Mouse (Mus musculus) cerebellum, postnatal 25 days (tissue): ENCODE measurements around the gene Med19.
"Not testable (repeated sequence)": the region's sequence is repeated elsewhere in the genome, so short reads cannot be mapped to it uniquely, and the experiment has no call there.

Experiments
- DNase-seq, 2 experiments: peaks; one replicate each; pipeline ENCODE4 v3.0.0; 2021; ENCODE audit warnings: mixed read lengths in 2 of 2

Med19 gene

DNA sequence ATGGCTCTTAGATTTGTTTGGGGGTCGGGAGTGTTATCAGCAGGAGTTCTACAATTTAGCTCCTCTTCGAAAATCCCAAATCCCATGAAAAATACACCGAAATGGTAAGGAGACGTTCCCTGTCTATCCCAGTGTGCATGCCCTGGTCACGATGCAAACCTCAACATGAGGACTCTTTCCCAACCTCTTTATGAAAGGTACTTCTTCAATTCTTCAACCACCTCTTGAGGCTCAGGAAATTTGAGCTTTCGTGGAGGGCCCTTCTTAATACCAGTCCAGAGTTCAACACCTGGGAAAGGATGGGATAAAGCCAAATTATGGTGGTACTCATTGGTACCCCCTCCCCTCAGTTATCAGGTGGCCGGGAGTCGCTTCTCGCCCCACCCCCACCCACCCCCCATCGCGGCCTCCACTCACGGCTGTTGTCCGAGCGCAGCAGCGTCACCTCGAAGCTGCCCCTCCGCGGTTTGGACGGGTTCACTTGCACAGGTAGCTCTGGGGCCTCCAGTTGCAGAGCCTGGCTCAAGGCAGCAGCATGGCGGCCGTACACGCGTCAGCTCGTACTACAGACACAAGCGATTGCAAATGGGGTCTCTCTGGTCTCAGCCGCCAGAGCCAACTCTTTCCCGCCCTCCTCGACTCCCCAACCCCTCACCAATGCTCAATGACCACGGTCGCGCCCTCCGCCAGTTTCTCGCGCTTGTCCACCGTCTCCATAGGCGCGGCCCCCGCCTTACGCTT is 8.2 kb upstream of the Med19 start:
- peak in 1 of 2 experiments; percentile 66 for DNase-seq

DNA sequence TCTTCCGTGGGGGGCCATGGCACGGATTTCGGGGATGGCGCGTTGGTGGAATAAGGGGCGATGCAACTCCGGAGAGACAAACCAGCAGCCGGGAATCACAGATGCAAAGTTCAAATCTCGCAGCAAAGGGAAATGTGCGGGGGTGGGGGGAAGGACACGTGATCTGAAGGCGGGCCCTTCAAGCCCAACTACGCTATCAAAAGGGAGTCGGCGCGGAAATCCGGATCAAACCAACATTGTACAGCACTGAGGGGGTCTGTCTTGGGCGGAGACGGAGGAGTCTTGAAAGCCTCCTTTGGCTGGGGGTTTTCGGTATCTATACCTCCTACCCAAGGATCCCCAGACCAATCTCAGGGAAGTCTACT is 7.7 kb upstream of the Med19 start, which contains the start of gene Selenoh:
TSS of gene Selenoh (minus strand) at position 202 of the 365 bp plus-strand sequence.
- DNase-seq, result peak; percentile 82 to 89

DNA sequence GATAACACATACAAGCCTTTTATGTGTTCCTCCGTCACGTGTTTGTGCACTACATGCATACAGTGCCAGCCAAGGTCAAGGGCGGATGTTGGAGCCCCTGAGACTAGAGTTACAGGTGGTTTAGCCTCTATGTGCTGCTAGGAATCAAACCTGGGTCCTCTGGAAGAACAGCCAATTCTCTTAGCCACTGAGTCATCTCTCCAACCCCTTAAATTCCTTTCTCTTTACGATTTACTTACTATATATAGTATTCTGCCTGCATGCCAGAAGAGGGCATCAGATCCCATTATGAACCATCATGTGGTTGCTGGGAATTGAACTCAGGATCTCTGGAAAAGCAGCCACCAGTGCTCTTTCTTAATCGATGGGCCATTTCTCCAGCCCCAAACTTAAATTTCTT is 6.7 kb upstream of the Med19 start:
- DNase-seq, result not testable (repeated sequence)

DNA sequence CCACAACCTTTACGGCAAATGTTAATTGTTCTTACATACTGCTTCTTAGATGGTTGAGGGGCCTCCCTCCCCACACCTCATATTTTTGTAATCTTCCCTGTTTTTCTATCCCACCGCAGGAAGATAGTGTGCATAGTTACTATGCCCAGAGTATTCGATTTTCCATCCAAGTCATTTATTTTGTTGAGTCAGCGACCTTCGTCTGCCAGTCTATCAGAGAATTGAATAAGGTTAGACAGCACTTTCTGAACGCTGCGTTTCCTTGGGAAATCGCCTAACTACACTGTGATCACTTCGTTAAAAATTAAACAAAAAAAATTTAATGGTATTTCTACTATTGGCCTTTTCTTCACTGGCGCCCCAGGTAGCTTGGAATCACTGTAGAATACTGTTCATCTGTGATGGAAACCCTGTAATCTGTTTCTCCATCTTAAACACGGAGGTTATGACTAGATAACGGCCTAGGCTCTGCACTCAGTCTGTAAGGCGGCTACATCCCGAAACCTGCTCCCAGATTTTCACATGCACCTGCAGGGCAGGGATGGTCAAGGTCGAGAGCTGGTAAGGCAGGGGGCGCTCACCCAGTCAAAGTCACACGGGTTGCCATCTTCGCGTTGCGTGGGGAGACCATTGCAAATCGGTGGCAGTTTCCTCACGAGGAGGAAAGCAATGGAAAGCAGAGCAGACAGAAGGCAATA is 783 bp upstream of the Med19 start:
- DNase-seq, result no peak

DNA sequence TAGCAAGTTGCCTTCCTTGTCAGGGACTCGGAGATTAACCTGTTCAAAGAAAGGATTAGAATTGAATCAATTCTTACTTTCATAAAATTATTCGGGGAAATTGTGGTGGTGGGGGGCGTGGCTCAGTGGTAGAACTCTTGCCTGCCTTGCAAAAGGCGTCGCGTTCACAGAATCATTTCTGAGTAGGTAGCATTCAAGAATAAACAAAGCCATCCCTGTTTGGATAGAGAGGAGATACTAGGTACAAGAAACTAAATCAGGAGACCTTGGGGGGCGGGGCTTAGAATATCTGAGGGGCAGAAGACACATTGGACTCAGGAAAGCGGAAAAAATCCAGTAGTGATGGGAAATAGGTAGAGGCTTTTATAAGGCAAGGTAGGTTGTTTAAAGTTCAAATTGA is 814 bp downstream of the Med19 start, which contains the start of gene Tmx2:
TSS of gene Tmx2 (minus strand) at position 125 of the 400 bp plus-strand sequence.
- no peak for DNase-seq

DNA sequence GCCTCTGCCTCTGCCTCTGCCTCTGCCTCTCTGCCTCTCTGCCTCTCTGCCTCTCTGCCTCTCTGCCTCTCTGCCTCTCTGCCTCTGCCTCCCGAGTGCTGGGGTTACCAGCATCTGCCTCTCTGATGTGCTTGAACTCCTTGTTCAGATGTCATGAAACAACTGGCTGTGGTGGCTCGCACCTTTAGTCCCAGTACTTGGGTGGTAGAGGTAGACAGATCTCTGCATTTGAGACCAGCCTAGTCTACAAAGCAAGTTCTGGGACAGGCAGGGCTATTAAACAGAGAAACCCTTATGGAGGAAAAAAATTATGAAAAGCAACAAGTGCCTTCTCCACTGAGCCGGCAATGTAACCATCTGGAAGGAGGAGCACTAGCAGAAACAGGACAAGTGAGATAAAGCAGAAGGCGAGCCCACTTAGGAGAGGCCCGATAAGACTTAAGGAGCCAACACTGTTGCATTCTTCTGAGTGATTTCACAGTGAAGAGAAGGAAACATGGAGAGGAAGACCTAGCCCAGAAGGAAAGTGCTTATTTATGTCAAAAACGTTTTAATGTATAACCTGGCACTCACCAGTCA is 4.5 kb downstream of the Med19 start:
- no peak for DNase-seq

DNA sequence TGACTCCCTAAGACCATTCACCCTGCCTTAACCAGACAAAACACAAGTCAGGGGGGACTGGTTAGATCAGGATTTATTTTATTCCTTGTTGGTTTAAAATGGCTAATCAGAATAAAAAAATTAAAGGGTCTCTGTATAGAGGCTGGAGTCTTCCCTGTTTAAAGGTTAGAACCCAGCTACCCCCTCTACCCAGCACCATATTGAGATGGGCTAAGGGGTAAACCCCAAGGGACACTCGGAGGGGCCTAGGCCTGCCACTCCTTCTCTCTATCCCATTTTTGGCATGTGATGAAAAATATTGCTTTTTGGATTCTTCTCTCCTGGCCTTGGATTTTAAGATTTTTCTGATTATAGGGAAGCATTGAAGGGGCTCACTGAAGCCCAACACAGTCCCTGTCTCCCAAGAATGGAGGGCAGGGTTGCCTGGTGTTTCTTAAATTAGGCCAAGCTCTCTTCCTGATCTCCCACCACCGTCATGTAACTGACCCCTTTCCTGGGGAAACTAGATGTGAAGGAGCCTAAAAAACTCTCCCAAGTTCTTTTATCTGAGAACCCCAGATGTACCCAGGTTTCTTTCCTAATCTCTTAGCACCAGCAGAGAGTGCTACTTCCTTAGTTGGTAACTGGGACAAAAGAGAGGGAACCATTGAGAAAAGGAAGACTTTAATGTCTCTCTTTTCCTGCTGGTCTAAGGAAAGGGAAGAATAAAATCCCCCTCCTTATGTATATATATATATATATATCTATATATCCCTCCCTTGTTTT is 10.1 kb downstream of the Med19 start:
- DNase-seq, result no peak

DNA sequence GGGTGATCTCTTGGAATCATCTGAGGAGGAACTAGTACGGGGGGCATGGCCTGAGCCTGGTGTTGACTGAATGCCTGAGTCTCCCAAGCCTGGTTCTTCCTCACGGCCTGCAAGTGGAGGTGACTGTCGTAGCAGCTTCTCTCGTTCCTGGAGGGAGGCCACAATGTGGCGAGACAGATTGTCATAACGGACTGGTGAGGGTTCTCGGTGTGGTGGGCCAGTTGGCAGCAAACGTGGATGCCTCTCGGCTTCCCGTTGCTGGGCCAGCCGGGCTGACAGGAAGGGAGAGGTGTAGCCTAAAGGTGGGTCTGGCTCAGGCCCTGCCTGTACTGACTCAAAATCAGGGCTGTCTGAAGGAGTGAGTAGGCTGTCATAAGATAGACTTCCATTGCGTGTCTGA is 11.8 kb downstream of the Med19 start:
- DNase-seq, result peak; percentile 53 to 62

DNA sequence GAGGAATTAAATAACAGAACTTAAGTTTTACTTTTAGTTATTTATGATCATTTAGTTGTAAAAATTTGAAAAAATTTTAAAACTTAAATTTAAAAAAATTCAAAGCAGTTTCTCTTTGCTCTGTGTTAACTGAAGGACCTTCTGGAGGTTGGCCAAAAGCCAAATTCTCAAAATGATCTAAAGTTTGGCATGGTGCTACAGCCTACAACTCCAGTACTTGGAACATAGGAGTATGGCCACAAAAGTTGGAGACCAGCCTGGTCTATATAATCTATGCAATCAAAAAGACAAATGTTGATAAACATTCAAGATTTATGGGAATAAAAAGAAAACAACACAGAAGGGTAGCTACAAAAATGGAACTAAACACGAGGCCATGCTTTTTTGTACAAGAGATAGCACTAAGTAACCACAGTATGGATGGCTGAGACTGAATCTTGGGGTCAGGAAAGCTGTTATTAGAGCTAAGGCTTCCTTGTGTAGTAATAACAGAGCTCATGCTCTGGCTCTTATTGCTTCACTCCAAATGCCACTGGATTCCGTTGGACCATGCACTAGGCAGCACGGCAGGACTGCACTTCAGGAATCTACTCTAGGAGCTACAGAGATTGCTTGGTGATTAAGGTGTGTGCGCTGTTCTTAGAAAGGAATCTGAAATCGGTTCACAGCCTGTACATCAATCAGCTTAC is 16.9 kb downstream of the Med19 start:
- no peak for DNase-seq

DNA sequence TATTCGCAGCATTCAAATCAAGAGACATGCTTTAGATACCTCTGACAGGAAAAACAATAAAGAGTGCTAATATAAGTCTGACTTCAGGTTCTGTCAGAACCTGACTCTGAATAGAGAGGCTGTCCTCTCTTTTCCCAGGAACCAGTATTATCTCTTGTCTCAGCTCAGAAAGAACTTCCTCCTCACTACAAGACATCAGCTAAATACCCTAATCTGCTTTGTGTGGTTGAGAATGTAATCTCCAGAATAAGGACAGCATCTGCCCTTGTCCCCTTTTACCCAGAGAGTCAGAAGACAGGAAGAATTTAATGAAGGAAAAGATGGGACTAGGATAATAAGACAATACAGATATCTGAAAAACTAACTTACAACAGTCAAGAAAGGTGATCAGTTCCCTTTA is 25.3 kb downstream of the Med19 start:
- no peak for DNase-seq

DNA sequence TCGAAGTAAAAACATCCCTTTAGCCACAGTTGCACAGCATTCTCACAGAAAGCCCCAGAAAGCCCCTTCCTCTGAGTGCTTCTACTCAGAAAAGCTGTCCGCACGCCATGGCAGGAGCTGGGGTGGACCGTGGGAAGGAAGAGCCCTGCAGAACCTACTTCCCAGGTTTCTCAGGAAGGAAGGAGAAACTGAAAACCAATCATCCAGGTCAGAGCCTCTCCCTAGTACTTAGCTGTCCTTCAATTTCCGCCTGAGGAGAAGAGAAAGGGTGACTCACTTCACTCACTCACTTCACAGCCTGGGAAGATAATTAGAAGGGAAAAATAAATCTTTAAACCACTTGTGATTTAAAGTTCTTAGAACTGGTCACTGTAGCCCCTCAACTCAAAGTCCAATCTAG is 26.1 kb downstream of the Med19 start:
- DNase-seq, result no peak

DNA sequence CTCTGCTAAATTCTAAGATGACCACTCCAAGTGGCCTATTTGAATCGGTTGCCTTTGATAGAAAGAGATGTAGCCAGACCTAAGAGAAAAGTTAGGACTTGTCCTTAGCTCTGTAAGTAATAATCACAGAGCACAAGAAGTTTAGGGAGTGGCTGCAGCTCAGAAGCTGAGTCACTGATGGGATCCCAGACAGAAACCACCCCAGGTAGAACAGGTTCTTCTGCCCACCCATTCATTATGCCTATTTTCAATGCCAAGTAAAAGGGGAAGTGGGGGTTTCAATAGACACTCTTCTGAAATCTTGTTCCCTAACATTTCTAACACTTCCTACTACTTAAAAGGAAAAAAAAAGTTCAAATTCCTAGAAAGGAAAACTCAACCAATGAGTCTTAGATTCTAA is 27.1 kb downstream of the Med19 start:
- DNase-seq, result no peak

DNA sequence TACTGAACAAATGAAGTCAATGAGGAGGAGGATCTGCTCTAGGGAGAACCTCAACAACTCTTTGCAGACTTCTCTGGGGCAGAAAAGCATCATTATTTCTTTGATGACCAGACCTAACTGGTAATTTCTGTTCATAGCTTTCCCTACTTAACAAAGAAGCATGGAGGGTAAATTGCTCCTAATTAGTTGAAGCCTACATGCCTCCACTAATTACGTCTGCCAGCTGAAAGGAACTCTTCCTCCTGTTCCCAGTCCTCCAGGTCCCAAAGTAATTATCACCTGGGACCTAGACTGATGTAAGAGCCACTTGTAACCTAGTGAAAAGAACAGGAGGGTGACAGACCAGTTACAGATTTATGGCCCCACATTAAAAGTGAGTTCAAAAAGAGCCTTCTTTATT is 29.3 kb downstream of the Med19 start:
- DNase-seq, result no peak

DNA sequence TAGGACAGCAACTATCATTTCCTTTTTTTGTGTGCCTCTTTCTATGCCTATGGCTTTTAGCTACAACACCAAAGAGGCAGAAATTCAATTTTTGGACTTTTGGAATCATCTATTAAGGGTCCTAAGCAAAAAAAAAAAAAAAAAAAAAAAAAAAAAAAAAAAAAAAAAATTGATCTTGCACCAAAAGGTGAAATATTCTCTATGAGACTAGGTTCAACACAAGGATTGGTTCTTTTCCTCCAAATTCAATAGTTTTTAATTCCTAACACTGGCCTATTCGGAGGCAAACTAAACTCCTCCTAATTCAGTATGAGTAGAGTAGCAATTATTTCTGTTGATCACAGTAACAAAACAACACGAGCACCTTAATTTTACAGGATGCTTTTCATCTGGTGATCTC is 33.7 kb downstream of the Med19 start:
- DNase-seq, result no peak

DNA sequence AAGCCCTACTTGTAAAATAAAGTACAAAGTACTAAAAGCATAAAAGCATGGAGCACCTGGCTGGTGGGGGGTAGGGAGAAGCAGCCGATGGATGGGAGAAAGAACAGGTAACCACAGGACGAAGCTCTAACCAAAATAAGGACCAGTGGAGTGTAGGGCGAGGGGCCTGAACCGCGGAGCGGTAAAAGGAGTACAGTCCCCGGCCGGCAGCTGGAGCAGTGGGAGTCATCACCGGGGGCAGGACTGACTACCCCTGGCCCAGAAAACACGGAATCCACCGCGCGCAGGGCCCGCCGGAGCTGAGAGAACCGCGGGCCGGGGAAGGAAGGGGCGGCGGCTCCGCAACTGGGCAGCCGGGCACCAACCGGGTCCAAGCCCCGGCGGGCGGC is 36.2 kb downstream of the Med19 start:
- no peak for DNase-seq

DNA sequence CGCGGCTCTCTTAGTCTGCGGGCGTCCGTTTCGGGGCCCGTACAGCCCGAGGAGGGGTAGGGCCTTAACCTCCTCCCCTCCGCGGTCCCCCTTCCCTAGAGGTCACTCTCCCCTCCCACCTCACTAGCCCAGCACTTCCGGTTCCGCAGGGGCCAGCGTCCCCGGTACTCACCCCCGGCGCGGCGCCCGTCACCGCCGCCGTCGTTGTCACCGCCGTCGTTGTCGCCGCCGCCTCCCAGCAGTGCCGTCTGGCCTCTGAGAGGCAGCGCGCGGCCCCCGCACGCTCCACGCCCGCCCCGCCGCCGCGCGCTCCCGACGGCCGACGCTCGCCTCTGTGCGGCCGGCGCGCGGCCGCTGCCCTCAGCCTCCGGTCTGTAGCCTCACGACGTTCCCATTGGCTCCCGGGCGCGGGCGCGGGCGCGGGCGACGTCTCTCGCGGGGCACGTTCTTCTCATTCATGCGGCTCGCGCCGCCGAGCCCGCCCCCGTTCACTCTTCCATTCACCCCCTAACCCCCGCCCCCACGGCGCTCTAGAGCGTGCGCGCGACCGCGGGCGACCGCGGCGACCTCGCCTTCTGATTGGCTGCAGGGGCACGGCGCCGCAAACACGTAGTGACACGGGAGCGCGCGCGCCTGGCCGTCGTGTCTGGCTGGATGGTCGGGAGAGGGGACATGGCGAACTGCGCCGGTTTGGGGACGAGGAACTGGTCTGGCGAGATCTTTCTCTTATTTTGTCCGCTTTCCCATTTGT is 36.8 kb downstream of the Med19 start, which contains the start of gene Zdhhc5:
TSS of gene Zdhhc5 (minus strand) at position 370 of the 751 bp plus-strand sequence.
- DNase-seq, result peak; percentile 99

DNA sequence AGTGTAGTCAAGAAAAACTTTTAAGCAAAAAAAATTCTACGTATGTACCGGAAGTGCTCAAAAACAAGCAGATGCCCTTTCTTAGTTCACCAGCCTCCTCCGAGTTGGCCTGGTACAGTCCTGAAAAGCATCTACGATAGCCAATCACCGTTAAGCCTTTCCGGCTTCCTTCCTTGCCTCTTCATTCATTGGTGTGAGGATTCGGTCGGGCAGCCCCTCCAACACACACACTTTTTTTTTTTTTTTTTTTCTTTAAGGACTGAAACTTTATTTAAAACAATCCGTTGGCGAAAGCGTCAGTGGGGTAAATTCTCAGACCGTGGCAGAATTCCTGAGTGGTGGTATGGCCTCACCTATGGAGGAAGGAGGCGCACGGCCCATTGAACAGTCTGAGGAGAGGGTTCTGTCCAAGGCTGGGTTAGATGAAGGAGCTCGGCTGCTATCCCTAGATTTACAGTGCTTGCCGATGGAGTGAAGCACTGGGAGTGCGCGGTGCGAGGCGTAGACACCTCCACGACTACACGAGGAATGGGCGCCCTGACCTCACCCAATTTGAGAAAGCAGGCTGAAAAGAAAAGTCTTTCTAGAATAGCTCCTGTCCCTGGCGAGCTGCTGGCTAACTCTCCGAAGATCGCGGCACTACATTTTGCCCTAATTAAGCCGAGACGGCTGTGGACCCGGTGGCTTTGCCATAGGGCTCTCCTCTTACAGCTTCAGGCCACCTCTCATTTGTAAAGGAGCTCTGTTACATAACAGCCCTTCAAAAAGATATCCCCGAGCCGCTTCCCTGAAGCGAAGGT is 37.6 kb downstream of the Med19 start:
- DNase-seq, result peak; percentile 82 to 86

DNA sequence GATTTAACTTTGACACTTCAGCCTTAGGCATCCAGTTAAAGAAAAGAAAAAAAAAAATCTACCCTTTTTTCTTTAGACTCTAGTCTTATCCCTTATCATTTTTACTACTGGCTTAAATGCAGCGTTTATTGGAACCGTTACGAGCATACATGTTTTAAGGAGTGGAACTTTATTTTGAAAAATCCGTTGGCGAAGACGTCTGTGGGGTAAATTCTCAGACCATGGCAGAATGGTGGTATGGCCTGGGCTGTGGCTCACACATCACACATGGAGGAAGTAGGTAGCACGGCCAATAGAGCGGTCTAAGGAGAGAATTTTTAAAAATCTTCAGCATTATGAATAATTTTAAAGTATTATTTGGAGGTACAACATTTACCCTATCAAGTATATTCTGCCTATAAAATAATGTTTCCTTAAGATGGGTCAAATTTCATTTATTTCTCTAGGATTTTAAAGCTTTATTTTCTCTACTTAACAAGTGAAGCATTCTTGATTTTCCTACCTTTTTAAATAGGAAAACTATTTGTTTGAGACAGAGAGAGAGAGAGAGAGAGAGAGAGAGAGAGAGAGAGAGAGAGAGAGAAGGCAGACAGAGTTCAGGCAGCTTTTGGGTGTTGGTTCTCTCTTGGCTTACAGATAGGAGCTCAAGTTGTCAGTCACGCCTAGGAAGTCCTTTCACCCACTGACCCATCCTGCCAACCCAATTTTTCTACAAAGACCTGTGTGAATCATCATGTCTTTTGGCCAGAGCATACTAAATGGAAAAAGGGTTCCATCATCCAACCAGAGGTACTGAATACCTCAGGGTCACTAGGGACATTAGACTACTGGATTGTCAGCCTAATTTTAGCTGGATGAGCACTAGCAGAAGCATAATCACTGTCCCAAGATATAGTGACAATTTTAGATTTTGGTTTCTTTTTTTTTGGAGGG is 38.5 kb downstream of the Med19 start:
- peak in 1 of 2 experiments; percentile 34 for DNase-seq

DNA sequence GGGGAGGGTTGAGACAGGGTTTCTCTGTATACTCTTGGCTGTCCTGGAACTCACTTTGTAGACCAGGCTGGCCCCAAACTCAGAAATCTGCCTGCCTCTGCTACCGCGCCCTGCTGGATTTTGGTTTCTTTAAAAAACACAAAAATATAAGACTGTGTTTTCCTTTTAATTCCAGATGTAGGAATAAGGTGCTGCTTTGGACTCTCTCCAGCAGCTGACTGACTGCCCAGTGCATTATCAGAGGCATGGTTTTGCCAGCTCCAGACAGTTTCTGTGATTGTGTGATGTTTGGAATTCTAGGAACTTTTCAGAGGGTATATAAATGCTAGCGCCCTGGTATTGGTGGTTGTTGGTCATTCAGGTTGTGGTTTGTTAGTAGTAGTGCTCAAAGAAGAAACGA is 39.2 kb downstream of the Med19 start:
- DNase-seq, result no peak

DNA sequence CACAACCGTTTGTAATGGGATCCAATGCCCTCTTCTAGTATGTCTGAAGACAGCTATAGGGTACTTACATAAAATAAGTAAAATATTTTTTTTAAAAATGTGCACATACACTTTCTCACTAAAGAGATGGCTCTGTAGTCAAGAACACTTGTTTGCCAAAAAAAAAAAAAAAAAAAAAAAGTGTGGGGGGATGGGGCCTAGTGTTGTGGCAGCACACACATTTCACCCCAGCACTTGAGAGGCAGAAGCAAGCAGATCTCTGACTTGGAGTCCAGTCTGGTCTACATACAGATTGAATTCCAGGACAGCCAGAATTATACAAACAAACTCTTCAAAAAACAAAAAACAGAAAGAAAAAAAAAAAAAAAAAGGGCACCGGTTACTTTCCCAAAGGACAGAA is 42.5 kb downstream of the Med19 start:
- DNase-seq, result no peak
